Mouse (Mus musculus): ENCODE data around the gene Pspn. TPM values are rescaled to one million over a fixed set of nuclear protein-coding genes. Genes with fewer than 3 reads are reported as not detected.
A peak's percentile ranks its signal among the peaks of the same experiment; 100 is the strongest.

Pspn gene
- total RNA-seq, 2 experiments from 2014 or later = not detected

- no peak overlapping the region for H3K4me3 ChIP-seq
- no peak for DNase-seq (ENCODE audit: extremely low spot score in 1 of 2, low spot score in 2 of 2)
- no peak for TF ChIP-seq CTCF (IDR thresholded peaks at IDR 0.05)
- no peak overlapping the region for H3K27ac ChIP-seq
- intact Hi-C loops (cut with DNase I) = no loop called here
These were observed 19.9 kb upstream of the Pspn start for GRCm38 (mm10) chr17:57019693-57020092.

- Histone ChIP-seq H3K4me3 (peak overlapping the region; percentile 82), H3K27ac (peak overlapping the region; percentile 99)
- no peak for TF ChIP-seq CTCF (IDR thresholded peaks at IDR 0.05)
- no peak for DNase-seq (ENCODE audit: extremely low spot score in 1 of 2, low spot score in 2 of 2)
- intact Hi-C loops (cut with DNase I) = no loop called here
These were observed 12.5 kb upstream of the Pspn start for GRCm38 (mm10) chr17:57012245-57012795.

- intact Hi-C loops (cut with DNase I) = loop anchor here (1.0 kb wide), 2 partner anchors 20 to 21 kb away; partner anchors contain the start of genes Clpp and Khsrp
- peak within 1 kb of the TSS; percentile 82 for H3K4me3 ChIP-seq
- TF ChIP-seq CTCF (IDR thresholded peaks at IDR 0.05) = no peak; the same call in 1 of the 2 replicates
- peak within 1 kb of the TSS; percentile 99 for H3K27ac ChIP-seq
- DNase-seq (ENCODE audit: extremely low spot score in 1 of 2, low spot score in 2 of 2) = peak; percentile 91 to 94
These were observed 11.7 kb upstream of the Pspn start, which contains the start of the genes Gtf2f1 and Gm17949 for GRCm38 (mm10) chr17:57011236-57012141. Gene Gtf2f1, minus strand, starts transcription at chr17:57011288. Gene Gm17949, plus strand, starts transcription at chr17:57011469.

GRCm38 (mm10) chr17:57010911-57011235, 11.1 kb upstream of the Pspn start:
- no peak for TF ChIP-seq CTCF (IDR thresholded peaks at IDR 0.05)
- peak overlapping the region; percentile 89 for H3K27ac ChIP-seq
- H3K4me3 ChIP-seq = peak overlapping the region; percentile 82
- DNase-seq (ENCODE audit: extremely low spot score in 1 of 2, low spot score in 2 of 2) = no peak
- intact Hi-C loops (cut with DNase I) = loop anchor here (1.0 kb wide), 2 partner anchors 20 to 21 kb away; partner anchors contain the start of genes Clpp and Khsrp

DNA sequence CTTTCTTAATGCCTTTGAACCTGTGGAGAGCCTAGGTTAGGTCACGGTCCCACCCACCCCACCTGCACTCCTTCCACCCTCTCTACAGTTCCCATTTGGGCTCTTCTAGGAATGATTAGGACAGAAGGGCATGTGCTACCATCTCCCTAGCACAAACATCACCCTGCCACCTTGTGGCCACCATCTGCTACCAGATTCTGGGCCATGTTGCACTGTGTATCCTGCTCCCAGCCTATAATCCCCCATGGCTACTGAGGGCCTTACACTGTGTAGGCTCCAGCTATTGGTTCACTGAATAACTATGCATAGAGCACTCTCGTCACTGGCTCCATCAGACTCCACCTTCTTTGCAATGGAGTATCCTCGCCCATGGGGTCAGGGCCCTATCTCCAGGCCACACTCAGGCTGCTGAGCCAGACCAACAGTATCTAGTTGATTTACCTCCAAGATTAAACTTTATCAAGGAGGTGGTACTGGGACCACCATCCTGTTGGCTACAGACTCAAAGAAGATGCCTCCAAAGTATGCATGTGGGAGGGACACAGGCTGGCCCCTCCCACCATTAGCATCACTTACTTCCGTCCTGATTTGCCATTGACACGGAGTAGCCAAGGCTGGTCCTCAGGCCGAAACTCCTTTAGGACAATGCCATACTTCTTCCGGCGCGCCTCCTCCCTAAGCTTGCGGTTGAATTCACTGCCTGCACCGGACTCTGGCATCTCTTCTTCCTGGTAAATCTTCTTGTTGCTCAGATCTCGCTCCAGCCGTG, 7.5 kb upstream of the Pspn start:
- no peak for DNase-seq (ENCODE audit: extremely low spot score in 1 of 2, low spot score in 2 of 2)
- no peak overlapping the region for H3K27ac ChIP-seq

GRCm38 (mm10) chr17:57003994-57004393, 4.2 kb upstream of the Pspn start:
- intact Hi-C loops (cut with DNase I) = loop anchor here (5.0 kb wide), 1 partner anchor 197 kb away; no protein-coding TSS in a partner anchor
- Histone ChIP-seq H3K4me3 (no peak overlapping the region), H3K27ac (no peak overlapping the region)
- no peak for DNase-seq (ENCODE audit: extremely low spot score in 1 of 2, low spot score in 2 of 2)
- TF ChIP-seq CTCF (IDR thresholded peaks at IDR 0.05) = no peak

More for the DNA sequence above, 7.5 kb upstream of the Pspn start:
- no peak overlapping the region for H3K4me3 ChIP-seq
- TF ChIP-seq CTCF (IDR thresholded peaks at IDR 0.05) = peak; percentile 10; the same call in 1 of the 2 replicates
- intact Hi-C loops (cut with DNase I) = no loop called here

- no peak for TF ChIP-seq CTCF (IDR thresholded peaks at IDR 0.05)
- Histone ChIP-seq H3K27ac (no peak overlapping the region), H3K4me3 (no peak overlapping the region)
- DNase-seq (ENCODE audit: extremely low spot score in 1 of 2, low spot score in 2 of 2) = no peak
- intact Hi-C loops (cut with DNase I) = loop anchor here (5.0 kb wide), 1 partner anchor 194 kb away; no protein-coding TSS in a partner anchor
These were observed 1.4 kb upstream of the Pspn start for GRCm38 (mm10) chr17:57001228-57001627.

- no peak for TF ChIP-seq CTCF (IDR thresholded peaks at IDR 0.05)
- Histone ChIP-seq H3K27ac (no peak overlapping the region), H3K4me3 (no peak overlapping the region)
- intact Hi-C loops (cut with DNase I) = loop anchor here (5.0 to 10.0 kb wide), 3 partner anchors 168 to 335 kb away; partner anchors contain the start of genes Gpr108 and Trip10
- DNase-seq (ENCODE audit: extremely low spot score in 1 of 2, low spot score in 2 of 2) = no peak
These were observed 404 bp downstream of the Pspn start for GRCm38 (mm10) chr17:56999414-56999813.

GRCm38 (mm10) chr17:56997029-56997667, 2.7 kb downstream of the Pspn start, which contains the start of gene Alkbh7:
Gene Alkbh7, plus strand, starts transcription at chr17:56997339.
- peak; percentile 88 to 92 for DNase-seq (ENCODE audit: extremely low spot score in 1 of 2, low spot score in 2 of 2)
- peak within 1 kb of the TSS; percentile 89 for H3K27ac ChIP-seq
- intact Hi-C loops (cut with DNase I) = loop anchor here (5.0 to 10.0 kb wide), 3 partner anchors 170 to 338 kb away; partner anchors contain the start of genes Gpr108 and Trip10
- H3K4me3 ChIP-seq = peak within 1 kb of the TSS; percentile 85
- TF ChIP-seq CTCF (IDR thresholded peaks at IDR 0.05) = peak; percentile 64

GRCm38 (mm10) chr17:56996506-56996905, 3.3 kb downstream of the Pspn start:
- peak overlapping the region; percentile 89 for H3K27ac ChIP-seq
- no peak for TF ChIP-seq CTCF (IDR thresholded peaks at IDR 0.05)
- no peak for DNase-seq (ENCODE audit: extremely low spot score in 1 of 2, low spot score in 2 of 2)
- H3K4me3 ChIP-seq = peak overlapping the region; percentile 85
- intact Hi-C loops (cut with DNase I) = loop anchor here (5.0 to 10.0 kb wide), 3 partner anchors 171 to 338 kb away; partner anchors contain the start of genes Gpr108 and Trip10

- intact Hi-C loops (cut with DNase I) = loop anchor here (5.0 to 10.0 kb wide), 3 partner anchors 172 to 340 kb away; partner anchors contain the start of genes Gpr108 and Trip10
- no peak overlapping the region for H3K27ac ChIP-seq
- DNase-seq (ENCODE audit: extremely low spot score in 1 of 2, low spot score in 2 of 2) = no peak
- H3K4me3 ChIP-seq = no peak overlapping the region
- TF ChIP-seq CTCF (IDR thresholded peaks at IDR 0.05) = no peak
These were observed 4.8 kb downstream of the Pspn start for GRCm38 (mm10) chr17:56995046-56995445.
